Mouse (Mus musculus) skeletal muscle tissue, adult 2 months (tissue): Measurements from ENCODE around the gene Acsl1.

Experiments
- DNase-seq: peaks from one replicate; pipeline ENCODE4 v3.0.0-alpha.2; 2012; ENCODE audit warnings: low read depth, low spot score

The Acsl1 gene

GRCm38 (mm10) chr8:46470792-46471781, at the start of gene Acsl1:
Gene Acsl1 (plus strand): TSS chr8:46471037.
- DNase-seq: peak; percentile 99

- DNase-seq: peak; percentile 59
These were observed 49.3 kb upstream of the Acsl1 start for GRCm38 (mm10) chr8:46421515-46421914.

GRCm38 (mm10) chr8:46427940-46428339, 42.9 kb upstream of the Acsl1 start:
- no peak for DNase-seq

GRCm38 (mm10) chr8:46429871-46430270, 41.0 kb upstream of the Acsl1 start:
- no peak for DNase-seq

- peak; percentile 27 for DNase-seq
These were observed 38.9 kb upstream of the Acsl1 start for GRCm38 (mm10) chr8:46431921-46432320.

- no peak for DNase-seq
These were observed 38.3 kb upstream of the Acsl1 start for GRCm38 (mm10) chr8:46432581-46432980.

- no peak for DNase-seq
These were observed 37.2 kb upstream of the Acsl1 start for GRCm38 (mm10) chr8:46433656-46434055.

GRCm38 (mm10) chr8:46438491-46438890, 32.3 kb upstream of the Acsl1 start:
- no peak for DNase-seq

GRCm38 (mm10) chr8:46445964-46446915, 24.6 kb upstream of the Acsl1 start:
- DNase-seq: no peak

GRCm38 (mm10) chr8:46447334-46447733, 23.5 kb upstream of the Acsl1 start:
- no peak for DNase-seq

GRCm38 (mm10) chr8:46448606-46449005, 22.2 kb upstream of the Acsl1 start:
- DNase-seq: no peak

- DNase-seq: no peak
These were observed 21.8 kb upstream of the Acsl1 start for GRCm38 (mm10) chr8:46449063-46449462.

GRCm38 (mm10) chr8:46449723-46450251, 21.1 kb upstream of the Acsl1 start:
- DNase-seq: no peak

- DNase-seq: no peak
These were observed 12.5 kb upstream of the Acsl1 start for GRCm38 (mm10) chr8:46458215-46458811.

GRCm38 (mm10) chr8:46468400-46468799, 2.4 kb upstream of the Acsl1 start:
- DNase-seq: no peak

GRCm38 (mm10) chr8:46469071-46469769, 1.6 kb upstream of the Acsl1 start:
- no peak for DNase-seq

GRCm38 (mm10) chr8:46470091-46470791, 596 bp upstream of the Acsl1 start:
- peak; percentile 65 for DNase-seq

- DNase-seq: no peak
These were observed 1.2 kb downstream of the Acsl1 start for GRCm38 (mm10) chr8:46471926-46472485.

GRCm38 (mm10) chr8:46474120-46474519, 3.3 kb downstream of the Acsl1 start:
- DNase-seq: no peak

GRCm38 (mm10) chr8:46474634-46475033, 3.8 kb downstream of the Acsl1 start:
- no peak for DNase-seq
